Mouse (Mus musculus): ENCODE measurements around the gene Ankrd33b. TPM values are rescaled to one million over a fixed set of nuclear protein-coding genes. Genes with fewer than 3 reads are reported as not detected.
A peak's percentile ranks its signal among the peaks of the same experiment; 100 is the strongest.

Gene Ankrd33b
- polyA plus RNA-seq, 1 experiment from 2014 or later, result 0.64 TPM

- H3K4me1 ChIP-seq (replicated peaks; ENCODE audit: control insufficient read depth, insufficient read depth, low read length), result peaks cover 9% of the 10 kb centered on the region
- H3K9me3 ChIP-seq (ENCODE audit: control insufficient read depth, low read length), result no peaks in the 10 kb centered on the region; the same call in 1 of the 2 replicates
- ATAC-seq (replicated peaks; ENCODE audit: low FRiP score) (no peak), DNase-seq (ENCODE audit: low spot score) (no peak)
- H3K27ac ChIP-seq (ENCODE audit: low read depth, low read length), result no peak overlapping the region
- peak overlapping the region; percentile 90 for H3K4me2 ChIP-seq
- H3K9ac ChIP-seq (ENCODE audit: low read depth, low read length), result no peak overlapping the region
- 23% methylated on average over 11 of the region's 11 CpGs for WGBS
- peak overlapping the region; percentile 61 for H3K4me3 ChIP-seq (ENCODE audit: low read depth, low read length)
- no peaks in the 10 kb centered on the region for H3K36me3 ChIP-seq (ENCODE audit: control insufficient read depth, insufficient read depth, low read length)
- peaks cover 56% of the 10 kb centered on the region for H3K27me3 ChIP-seq (replicated peaks; ENCODE audit: control insufficient read depth, insufficient read depth, low read length)
These were observed 2.3 kb downstream of the Ankrd33b start for GRCm38 (mm10) chr15:31365041-31365719.

- 67% methylated on average over 6 of the region's 6 CpGs for WGBS
- no peak for ATAC-seq (replicated peaks; ENCODE audit: low FRiP score)
These were observed 3.1 kb downstream of the Ankrd33b start for GRCm38 (mm10) chr15:31364396-31364795.

GRCm38 (mm10) chr15:31363981-31364361 is 3.6 kb downstream of the Ankrd33b start:
- Histone ChIP-seq H3K27ac (ENCODE audit: low read depth, low read length) (no peak overlapping the region), H3K4me3 (ENCODE audit: low read depth, low read length) (no peak overlapping the region), H3K4me2 (no peak overlapping the region), H3K36me3 (ENCODE audit: control insufficient read depth, insufficient read depth, low read length) (no peaks in the 10 kb centered on the region), H3K9ac (ENCODE audit: low read depth, low read length) (no peak overlapping the region), H3K9me3 (ENCODE audit: control insufficient read depth, low read length) (no peaks in the 10 kb centered on the region; the same call in 1 of the 2 replicates), H3K27me3 (replicated peaks; ENCODE audit: control insufficient read depth, insufficient read depth, low read length) (peaks cover 48% of the 10 kb centered on the region), H3K4me1 (replicated peaks; ENCODE audit: control insufficient read depth, insufficient read depth, low read length) (peaks cover 6% of the 10 kb centered on the region)
- WGBS, result 73% methylated on average over 8 of the region's 8 CpGs
- ATAC-seq (replicated peaks; ENCODE audit: low FRiP score), result no peak
- no peak for DNase-seq (ENCODE audit: low spot score)

More at GRCm38 (mm10) chr15:31364396-31364795, 3.1 kb downstream of the Ankrd33b start:
- Histone ChIP-seq H3K27ac (ENCODE audit: low read depth, low read length) (no peak overlapping the region), H3K9me3 (ENCODE audit: control insufficient read depth, low read length) (no peaks in the 10 kb centered on the region; the same call in 1 of the 2 replicates), H3K9ac (ENCODE audit: low read depth, low read length) (no peak overlapping the region), H3K4me2 (no peak overlapping the region), H3K4me1 (replicated peaks; ENCODE audit: control insufficient read depth, insufficient read depth, low read length) (peaks cover 9% of the 10 kb centered on the region), H3K36me3 (ENCODE audit: control insufficient read depth, insufficient read depth, low read length) (no peaks in the 10 kb centered on the region), H3K4me3 (ENCODE audit: low read depth, low read length) (no peak overlapping the region), H3K27me3 (replicated peaks; ENCODE audit: control insufficient read depth, insufficient read depth, low read length) (peaks cover 53% of the 10 kb centered on the region)
- DNase-seq (ENCODE audit: low spot score), result no peak

GRCm38 (mm10) chr15:31363241-31363980 is 4.1 kb downstream of the Ankrd33b start:
- Histone ChIP-seq H3K4me2 (no peak overlapping the region), H3K4me3 (ENCODE audit: low read depth, low read length) (no peak overlapping the region), H3K27me3 (replicated peaks; ENCODE audit: control insufficient read depth, insufficient read depth, low read length) (peaks cover 43% of the 10 kb centered on the region), H3K36me3 (ENCODE audit: control insufficient read depth, insufficient read depth, low read length) (no peaks in the 10 kb centered on the region), H3K9me3 (ENCODE audit: control insufficient read depth, low read length) (no peaks in the 10 kb centered on the region; the same call in 1 of the 2 replicates), H3K9ac (ENCODE audit: low read depth, low read length) (no peak overlapping the region), H3K4me1 (replicated peaks; ENCODE audit: control insufficient read depth, insufficient read depth, low read length) (peaks cover 6% of the 10 kb centered on the region), H3K27ac (ENCODE audit: low read depth, low read length) (no peak overlapping the region)
- ATAC-seq (replicated peaks; ENCODE audit: low FRiP score) (no peak), DNase-seq (ENCODE audit: low spot score) (no peak)
- WGBS, result 77% methylated on average over 13 of the region's 13 CpGs

GRCm38 (mm10) chr15:31361259-31361853 is 6.2 kb downstream of the Ankrd33b start:
- no peak overlapping the region for H3K4me3 ChIP-seq (ENCODE audit: low read depth, low read length)
- H3K27me3 ChIP-seq (replicated peaks; ENCODE audit: control insufficient read depth, insufficient read depth, low read length), result peaks cover 22% of the 10 kb centered on the region
- no peak overlapping the region for H3K9ac ChIP-seq (ENCODE audit: low read depth, low read length)
- 85% methylated on average over 9 of the region's 9 CpGs for WGBS
- no peak overlapping the region for H3K27ac ChIP-seq (ENCODE audit: low read depth, low read length)
- 0 out of 2 replicates have a peak, but pooled peaks cover under 1% of the 10 kb centered on the region for H3K4me1 ChIP-seq (replicated peaks; ENCODE audit: control insufficient read depth, insufficient read depth, low read length)
- no peak for DNase-seq (ENCODE audit: low spot score)
- no peaks in the 10 kb centered on the region; the same call in 1 of the 2 replicates for H3K9me3 ChIP-seq (ENCODE audit: control insufficient read depth, low read length)
- no peak overlapping the region for H3K4me2 ChIP-seq
- H3K36me3 ChIP-seq (ENCODE audit: control insufficient read depth, insufficient read depth, low read length), result no peaks in the 10 kb centered on the region
- ATAC-seq (replicated peaks; ENCODE audit: low FRiP score), result no peak

GRCm38 (mm10) chr15:31360593-31360992 is 6.9 kb downstream of the Ankrd33b start:
- Histone ChIP-seq H3K27ac (ENCODE audit: low read depth, low read length) (no peak overlapping the region), H3K9me3 (ENCODE audit: control insufficient read depth, low read length) (no peaks in the 10 kb centered on the region; the same call in 1 of the 2 replicates), H3K4me3 (ENCODE audit: low read depth, low read length) (no peak overlapping the region), H3K36me3 (ENCODE audit: control insufficient read depth, insufficient read depth, low read length) (no peaks in the 10 kb centered on the region), H3K27me3 (replicated peaks; ENCODE audit: control insufficient read depth, insufficient read depth, low read length) (peaks cover 14% of the 10 kb centered on the region), H3K4me1 (replicated peaks; ENCODE audit: control insufficient read depth, insufficient read depth, low read length) (no peaks in the 10 kb centered on the region), H3K9ac (ENCODE audit: low read depth, low read length) (no peak overlapping the region), H3K4me2 (no peak overlapping the region)
- no peak for ATAC-seq (replicated peaks; ENCODE audit: low FRiP score)
- 85% methylated on average over 6 of the region's 6 CpGs for WGBS
- DNase-seq (ENCODE audit: low spot score), result no peak

- Histone ChIP-seq H3K4me1 (replicated peaks; ENCODE audit: control insufficient read depth, insufficient read depth, low read length) (no peaks in the 10 kb centered on the region), H3K27me3 (replicated peaks; ENCODE audit: control insufficient read depth, insufficient read depth, low read length) (peaks cover 7% of the 10 kb centered on the region), H3K9ac (ENCODE audit: low read depth, low read length) (no peak overlapping the region), H3K4me3 (ENCODE audit: low read depth, low read length) (no peak overlapping the region), H3K27ac (ENCODE audit: low read depth, low read length) (no peak overlapping the region), H3K36me3 (ENCODE audit: control insufficient read depth, insufficient read depth, low read length) (no peaks in the 10 kb centered on the region), H3K9me3 (ENCODE audit: control insufficient read depth, low read length) (no peaks in the 10 kb centered on the region; the same call in 1 of the 2 replicates), H3K4me2 (no peak overlapping the region)
- WGBS, result 77% methylated on average over 6 of the region's 6 CpGs
- no peak for DNase-seq (ENCODE audit: low spot score)
- no peak for ATAC-seq (replicated peaks; ENCODE audit: low FRiP score)
These were observed 7.7 kb downstream of the Ankrd33b start for GRCm38 (mm10) chr15:31359805-31360204.

GRCm38 (mm10) chr15:31352494-31353279 is 14.8 kb downstream of the Ankrd33b start:
- no peak overlapping the region for H3K4me2 ChIP-seq
- no peaks in the 10 kb centered on the region for H3K36me3 ChIP-seq (ENCODE audit: control insufficient read depth, insufficient read depth, low read length)
- H3K4me3 ChIP-seq (ENCODE audit: low read depth, low read length), result no peak overlapping the region
- 78% methylated on average over 13 of the region's 13 CpGs for WGBS
- H3K27ac ChIP-seq (ENCODE audit: low read depth, low read length), result no peak overlapping the region
- no peaks in the 10 kb centered on the region for H3K9me3 ChIP-seq (ENCODE audit: control insufficient read depth, low read length)
- no peak for DNase-seq (ENCODE audit: low spot score)
- no peaks in the 10 kb centered on the region for H3K4me1 ChIP-seq (replicated peaks; ENCODE audit: control insufficient read depth, insufficient read depth, low read length)
- no peaks in the 10 kb centered on the region for H3K27me3 ChIP-seq (replicated peaks; ENCODE audit: control insufficient read depth, insufficient read depth, low read length)
- no peak overlapping the region for H3K9ac ChIP-seq (ENCODE audit: low read depth, low read length)
- ATAC-seq (replicated peaks; ENCODE audit: low FRiP score), result no peak
